Mouse (Mus musculus): ENCODE measurements around the gene Pabpc4. TPM values are rescaled to one million over a fixed set of nuclear protein-coding genes. Genes with fewer than 3 reads are reported as not detected.
"Not testable (repeated sequence)": the region's sequence is repeated elsewhere in the genome, so short reads cannot be mapped to it uniquely, and the experiment has no call there.

Gene Pabpc4
- polyA plus RNA-seq, 1 experiment from 2014 or later: 35.6 TPM

DNA sequence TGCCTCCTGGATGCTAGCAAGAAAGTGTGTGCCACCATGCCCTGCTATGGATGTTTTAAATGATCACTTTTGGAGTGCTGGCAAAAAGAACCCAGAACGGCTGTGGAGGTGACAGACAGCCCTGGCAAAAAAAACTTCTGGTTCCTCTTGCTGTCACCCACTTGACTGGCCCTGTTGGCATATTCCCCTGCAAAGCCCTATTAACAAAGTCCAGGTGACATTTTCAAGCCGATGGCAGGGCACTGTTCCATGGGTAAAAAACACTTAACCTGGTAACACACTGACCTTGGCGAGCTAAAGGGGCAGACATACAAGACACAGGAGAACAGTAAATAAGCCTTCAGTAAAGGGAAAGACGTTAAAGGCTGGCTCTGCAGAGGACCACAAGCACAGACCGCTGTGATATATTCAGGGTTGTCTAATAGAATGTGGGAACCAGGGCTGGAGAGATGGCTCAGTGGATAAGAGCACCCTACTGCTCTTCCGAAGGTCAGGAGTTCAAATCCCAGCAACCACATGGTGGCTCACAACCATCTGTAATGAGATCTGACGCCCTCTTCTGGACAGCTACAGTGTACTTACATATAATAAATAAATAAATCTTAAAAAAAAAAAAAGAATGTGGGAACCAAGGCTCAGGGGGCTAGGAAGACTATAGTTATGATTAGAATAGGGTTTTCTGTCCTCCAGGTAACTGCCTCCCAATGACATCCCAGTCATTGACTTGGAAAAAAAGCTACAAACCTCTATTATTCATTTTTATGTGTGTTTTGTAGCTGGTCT, 31.7 kb downstream of the Pabpc4 start:
- no peak overlapping the region for H3K4me3 ChIP-seq (ENCODE audit: low read depth, low read length)
- H3K9ac ChIP-seq (ENCODE audit: low read length): no peak overlapping the region
- no peak overlapping the region for H3K27ac ChIP-seq (ENCODE audit: low read depth, low read length)
- H3K4me2 ChIP-seq (ENCODE audit: low read length): no peak overlapping the region
- H3K9me3 ChIP-seq (replicated peaks; ENCODE audit: control insufficient read depth, low read length): no peaks in the 10 kb centered on the region
- no peaks in the 10 kb centered on the region for H3K27me3 ChIP-seq (replicated peaks; ENCODE audit: control insufficient read depth, insufficient read depth, low read length)
- 85% methylated on average over 7 of the region's 7 CpGs for WGBS
- H3K36me3 ChIP-seq (ENCODE audit: control insufficient read depth, insufficient read depth, low read length): peaks cover 96% of the 10 kb centered on the region
- DNase-seq (ENCODE audit: low spot score): no peak
- H3K4me1 ChIP-seq (ENCODE audit: control insufficient read depth, insufficient read depth, low read length): no peaks in the 10 kb centered on the region
- ATAC-seq: no peak

DNA sequence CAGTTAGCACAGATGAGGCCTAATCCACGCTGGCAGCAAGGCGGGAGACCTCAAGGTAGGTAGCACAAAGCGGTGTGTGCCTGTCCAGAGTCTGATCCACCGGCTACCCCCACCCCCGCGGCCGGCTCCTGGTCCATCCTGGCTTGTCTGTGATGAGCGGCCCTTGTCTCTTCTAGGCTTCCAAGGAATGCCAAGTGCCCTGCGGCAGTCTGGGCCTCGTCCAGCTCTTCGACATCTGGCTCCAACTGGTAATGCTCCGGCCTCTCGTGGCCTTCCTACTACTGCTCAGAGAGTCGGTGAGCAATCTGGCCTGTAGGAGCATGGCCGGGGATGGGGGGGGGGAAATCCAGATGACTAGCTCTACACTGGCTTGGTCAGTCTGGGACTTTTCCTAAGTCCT, 32.9 kb downstream of the Pabpc4 start:
- not testable (repeated sequence) for H3K9me3 ChIP-seq (replicated peaks; ENCODE audit: control insufficient read depth, low read length); ATAC-seq; H3K4me3 ChIP-seq (ENCODE audit: low read depth, low read length); H3K9ac ChIP-seq (ENCODE audit: low read length); DNase-seq (ENCODE audit: low spot score); H3K4me1 ChIP-seq (ENCODE audit: control insufficient read depth, insufficient read depth, low read length); H3K4me2 ChIP-seq (ENCODE audit: low read length); H3K27ac ChIP-seq (ENCODE audit: low read depth, low read length); H3K27me3 ChIP-seq (replicated peaks; ENCODE audit: control insufficient read depth, insufficient read depth, low read length)
- 94% methylated on average over 15 of the region's 15 CpGs for WGBS
- peaks cover 96% of the 10 kb centered on the region for H3K36me3 ChIP-seq (ENCODE audit: control insufficient read depth, insufficient read depth, low read length)

DNA sequence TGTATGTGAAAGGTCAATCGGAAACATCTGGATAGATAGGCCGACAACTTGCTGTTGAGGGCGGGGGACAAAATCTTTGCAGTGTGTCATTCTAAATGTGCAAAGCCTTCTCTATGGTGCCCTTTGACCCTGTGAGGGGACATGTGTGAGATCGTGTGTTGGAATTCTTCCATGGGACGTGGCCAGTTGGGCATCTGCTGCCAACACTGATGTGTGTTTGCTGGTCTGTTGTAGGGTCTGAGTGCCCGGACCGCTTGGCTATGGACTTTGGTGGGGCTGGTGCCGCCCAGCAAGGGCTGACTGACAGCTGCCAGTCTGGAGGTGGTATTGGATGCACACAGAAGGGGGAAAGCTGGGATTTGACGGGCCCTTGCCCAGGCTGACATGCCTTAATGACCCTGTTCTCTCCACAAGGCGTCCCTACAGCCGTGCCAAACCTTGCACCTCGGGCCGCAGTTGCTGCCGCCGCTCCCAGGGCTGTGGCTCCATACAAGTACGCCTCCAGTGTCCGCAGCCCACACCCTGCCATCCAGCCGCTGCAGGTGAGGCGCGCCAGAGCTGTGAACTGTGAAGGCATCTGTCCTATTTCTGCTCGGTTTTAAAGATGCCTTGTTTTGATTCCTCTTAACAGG, 33.5 kb downstream of the Pabpc4 start:
- Histone ChIP-seq H3K36me3 (ENCODE audit: control insufficient read depth, insufficient read depth, low read length) (peaks cover 98% of the 10 kb centered on the region), H3K27ac (ENCODE audit: low read depth, low read length) (no peak overlapping the region), H3K27me3 (replicated peaks; ENCODE audit: control insufficient read depth, insufficient read depth, low read length) (no peaks in the 10 kb centered on the region), H3K9ac (ENCODE audit: low read length) (no peak overlapping the region), H3K4me1 (ENCODE audit: control insufficient read depth, insufficient read depth, low read length) (no peaks in the 10 kb centered on the region), H3K4me3 (ENCODE audit: low read depth, low read length) (no peak overlapping the region), H3K9me3 (replicated peaks; ENCODE audit: control insufficient read depth, low read length) (no peaks in the 10 kb centered on the region), H3K4me2 (ENCODE audit: low read length) (no peak overlapping the region)
- no peak for ATAC-seq
- 91% methylated on average over 21 of the region's 21 CpGs for WGBS
- no peak for DNase-seq (ENCODE audit: low spot score)

DNA sequence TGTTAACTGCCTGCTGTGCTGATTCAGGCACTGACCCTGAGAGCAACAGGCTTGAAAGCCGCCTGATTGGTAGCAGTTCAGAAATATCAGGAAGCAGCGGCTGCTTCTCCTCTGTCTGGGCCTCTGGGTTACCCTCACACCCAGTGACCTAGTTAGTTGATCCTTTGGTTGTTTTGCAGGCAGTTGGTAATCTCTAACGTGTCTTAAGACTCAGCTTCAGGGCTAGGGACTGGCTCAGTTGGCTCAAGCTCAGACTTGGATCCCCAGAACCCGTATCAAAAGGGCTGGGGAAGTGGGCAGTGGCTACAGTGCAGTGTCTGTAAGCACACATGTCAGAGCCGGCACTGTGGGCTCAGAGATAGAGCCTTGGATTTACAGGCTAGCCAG, 34.0 kb downstream of the Pabpc4 start:
- H3K9ac ChIP-seq (ENCODE audit: low read length): no peak overlapping the region
- H3K27me3 ChIP-seq (replicated peaks; ENCODE audit: control insufficient read depth, insufficient read depth, low read length): no peaks in the 10 kb centered on the region
- no peak overlapping the region for H3K27ac ChIP-seq (ENCODE audit: low read depth, low read length)
- no peak for DNase-seq (ENCODE audit: low spot score)
- no peak overlapping the region for H3K4me3 ChIP-seq (ENCODE audit: low read depth, low read length)
- H3K4me2 ChIP-seq (ENCODE audit: low read length): no peak overlapping the region
- no peaks in the 10 kb centered on the region for H3K9me3 ChIP-seq (replicated peaks; ENCODE audit: control insufficient read depth, low read length)
- ATAC-seq: no peak
- WGBS: 87% methylated on average over 5 of the region's 5 CpGs
- H3K4me1 ChIP-seq (ENCODE audit: control insufficient read depth, insufficient read depth, low read length): no peaks in the 10 kb centered on the region
- peaks cover 93% of the 10 kb centered on the region for H3K36me3 ChIP-seq (ENCODE audit: control insufficient read depth, insufficient read depth, low read length)

DNA sequence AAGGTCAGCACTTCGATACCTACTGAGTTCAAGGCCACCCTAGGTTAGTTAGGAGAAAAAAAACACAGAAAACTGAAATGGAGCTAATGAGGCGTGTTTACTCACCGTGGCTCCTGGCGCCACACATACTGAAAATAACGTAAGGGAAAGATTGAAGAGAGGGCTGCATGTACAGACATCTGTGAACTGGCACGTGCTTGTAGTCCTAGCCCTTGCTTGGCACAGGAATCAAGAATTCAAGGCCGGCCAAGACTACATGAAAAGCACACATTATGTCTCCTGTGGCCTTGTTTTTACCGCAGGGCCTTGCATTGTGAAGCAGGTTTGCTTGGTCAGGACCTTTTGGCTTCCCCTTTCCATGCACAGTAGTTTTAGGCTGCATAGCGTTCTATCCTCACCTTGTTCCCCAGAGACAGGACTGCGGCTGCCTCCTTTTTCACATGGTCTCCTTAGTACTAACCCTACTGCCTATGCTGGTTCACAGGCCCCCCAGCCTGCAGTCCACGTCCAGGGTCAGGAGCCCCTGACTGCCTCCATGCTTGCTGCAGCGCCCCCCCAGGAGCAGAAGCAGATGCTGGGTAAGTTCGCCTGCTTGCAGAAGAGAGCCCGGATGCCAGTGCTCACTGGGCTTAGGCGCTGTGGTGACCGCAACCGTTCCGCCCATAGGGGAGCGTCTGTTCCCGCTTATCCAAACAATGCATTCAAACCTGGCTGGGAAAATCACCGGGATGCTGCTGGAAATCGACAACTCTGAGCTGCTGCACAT, 35.2 kb downstream of the Pabpc4 start:
- peaks cover 92% of the 10 kb centered on the region for H3K36me3 ChIP-seq (ENCODE audit: control insufficient read depth, insufficient read depth, low read length)
- H3K27me3 ChIP-seq (replicated peaks; ENCODE audit: control insufficient read depth, insufficient read depth, low read length): no peaks in the 10 kb centered on the region
- DNase-seq (ENCODE audit: low spot score) (no peak), ATAC-seq (no peak)
- no peak overlapping the region for H3K9ac ChIP-seq (ENCODE audit: low read length)
- no peak overlapping the region for H3K4me3 ChIP-seq (ENCODE audit: low read depth, low read length)
- no peak overlapping the region for H3K27ac ChIP-seq (ENCODE audit: low read depth, low read length)
- no peaks in the 10 kb centered on the region for H3K4me1 ChIP-seq (ENCODE audit: control insufficient read depth, insufficient read depth, low read length)
- no peaks in the 10 kb centered on the region for H3K9me3 ChIP-seq (replicated peaks; ENCODE audit: control insufficient read depth, low read length)
- H3K4me2 ChIP-seq (ENCODE audit: low read length): no peak overlapping the region
- WGBS: 91% methylated on average over 21 of the region's 22 CpGs

DNA sequence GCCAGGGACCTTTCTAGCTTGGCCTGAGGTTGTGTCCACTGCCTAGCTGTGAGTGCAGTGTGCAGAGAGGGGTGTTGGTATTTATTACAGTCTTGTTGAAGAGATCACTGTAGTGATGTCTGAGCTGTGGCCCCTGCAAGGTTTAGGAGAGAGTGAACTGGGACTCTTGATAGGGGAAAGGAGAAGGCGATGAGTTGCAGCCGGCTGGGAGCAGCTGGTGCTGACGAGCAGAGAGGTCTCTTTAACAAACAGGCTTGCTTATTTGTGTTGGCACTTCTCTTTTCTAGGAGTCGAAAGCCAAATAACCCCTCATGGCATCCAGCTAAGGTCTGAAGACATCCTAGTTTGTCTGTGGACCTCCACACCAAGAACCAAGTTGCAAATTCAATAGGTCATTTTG, 36.1 kb downstream of the Pabpc4 start:
- H3K4me3 ChIP-seq (ENCODE audit: low read depth, low read length): no peak overlapping the region
- peaks cover 91% of the 10 kb centered on the region for H3K36me3 ChIP-seq (ENCODE audit: control insufficient read depth, insufficient read depth, low read length)
- H3K4me2 ChIP-seq (ENCODE audit: low read length): no peak overlapping the region
- H3K9ac ChIP-seq (ENCODE audit: low read length): no peak overlapping the region
- ATAC-seq: no peak
- H3K27me3 ChIP-seq (replicated peaks; ENCODE audit: control insufficient read depth, insufficient read depth, low read length): no peaks in the 10 kb centered on the region
- no peaks in the 10 kb centered on the region for H3K4me1 ChIP-seq (ENCODE audit: control insufficient read depth, insufficient read depth, low read length)
- H3K27ac ChIP-seq (ENCODE audit: low read depth, low read length): no peak overlapping the region
- H3K9me3 ChIP-seq (replicated peaks; ENCODE audit: control insufficient read depth, low read length): no peaks in the 10 kb centered on the region
- WGBS: 94% methylated on average over 4 of the region's 4 CpGs
- no peak for DNase-seq (ENCODE audit: low spot score)

DNA sequence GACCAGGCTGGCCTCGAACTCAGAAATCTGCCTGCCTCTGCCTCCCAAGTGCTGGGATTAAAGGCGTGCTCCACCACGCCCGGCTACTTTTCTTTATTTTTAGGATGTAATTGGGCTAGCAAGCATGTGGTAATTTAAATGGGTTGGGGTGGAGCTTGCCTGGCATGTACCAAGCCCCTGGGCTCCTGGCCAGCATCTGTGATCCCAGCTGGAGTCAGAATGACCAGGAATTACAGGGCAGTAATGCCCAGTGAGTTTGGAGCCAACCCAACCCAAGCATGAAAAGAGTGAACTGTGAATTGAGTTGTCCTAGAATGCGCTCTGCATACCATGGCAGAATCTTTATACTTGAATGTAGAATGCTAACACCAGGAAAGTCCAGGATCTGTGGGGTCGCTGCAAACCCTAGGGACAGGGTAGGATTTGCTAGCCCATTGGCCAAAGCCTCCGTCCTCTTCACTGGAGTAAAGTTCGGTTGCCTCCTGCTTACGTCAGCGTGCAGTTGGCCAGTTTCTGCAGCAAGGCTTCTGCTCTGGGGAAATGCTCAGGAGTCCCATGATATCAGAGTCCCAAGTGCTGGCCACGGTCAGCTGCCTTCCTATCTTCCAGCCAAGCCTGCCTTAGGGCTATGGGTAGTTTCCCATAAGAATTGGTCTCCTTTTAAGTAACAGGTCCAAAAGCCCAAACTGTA, 37.0 kb downstream of the Pabpc4 start:
- no peaks in the 10 kb centered on the region for H3K9me3 ChIP-seq (replicated peaks; ENCODE audit: control insufficient read depth, low read length)
- no peak overlapping the region for H3K4me2 ChIP-seq (ENCODE audit: low read length)
- H3K9ac ChIP-seq (ENCODE audit: low read length): no peak overlapping the region
- 94% methylated on average over 11 of the region's 11 CpGs for WGBS
- no peaks in the 10 kb centered on the region for H3K4me1 ChIP-seq (ENCODE audit: control insufficient read depth, insufficient read depth, low read length)
- no peak overlapping the region for H3K4me3 ChIP-seq (ENCODE audit: low read depth, low read length)
- peaks cover 89% of the 10 kb centered on the region for H3K36me3 ChIP-seq (ENCODE audit: control insufficient read depth, insufficient read depth, low read length)
- no peaks in the 10 kb centered on the region for H3K27me3 ChIP-seq (replicated peaks; ENCODE audit: control insufficient read depth, insufficient read depth, low read length)
- H3K27ac ChIP-seq (ENCODE audit: low read depth, low read length): no peak overlapping the region
- no peak for ATAC-seq
- DNase-seq (ENCODE audit: low spot score): no peak

DNA sequence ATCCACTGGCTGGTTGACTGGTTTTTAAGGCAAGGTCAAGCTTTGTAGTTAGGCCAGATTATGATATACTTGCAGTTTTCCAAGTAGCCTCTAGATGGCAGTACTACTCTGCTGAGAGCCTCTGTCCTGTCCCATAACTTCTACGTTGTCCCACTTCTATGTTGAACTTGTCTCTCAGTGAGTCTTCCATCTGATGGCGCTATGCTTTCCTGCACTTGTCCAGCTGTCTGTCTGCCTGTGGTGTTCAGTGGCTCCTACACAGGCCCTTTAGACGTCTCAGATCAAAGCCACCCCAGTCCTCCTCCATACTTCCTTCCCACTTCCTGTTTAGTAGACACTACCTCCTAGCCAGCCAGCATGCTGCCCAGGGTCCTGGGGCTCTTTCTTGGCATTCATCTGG, 43.6 kb downstream of the Pabpc4 start:
- no peak overlapping the region for H3K27ac ChIP-seq (ENCODE audit: low read depth, low read length)
- no peak overlapping the region for H3K4me2 ChIP-seq (ENCODE audit: low read length)
- H3K4me3 ChIP-seq (ENCODE audit: low read depth, low read length): no peak overlapping the region
- ATAC-seq: peak; percentile 46; the same call in 1 of the 2 replicates
- no peak overlapping the region for H3K9ac ChIP-seq (ENCODE audit: low read length)
- H3K4me1 ChIP-seq (ENCODE audit: control insufficient read depth, insufficient read depth, low read length): no peaks in the 10 kb centered on the region
- no peaks in the 10 kb centered on the region for H3K27me3 ChIP-seq (replicated peaks; ENCODE audit: control insufficient read depth, insufficient read depth, low read length)
- H3K9me3 ChIP-seq (replicated peaks; ENCODE audit: control insufficient read depth, low read length): no peaks in the 10 kb centered on the region
- peaks cover 26% of the 10 kb centered on the region for H3K36me3 ChIP-seq (ENCODE audit: control insufficient read depth, insufficient read depth, low read length)
- DNase-seq (ENCODE audit: low spot score): peak; percentile 73
- 44% methylated on average over 3 of the region's 3 CpGs for WGBS
